8 mouse cellular contexts compared by ENCODE assay signal in the genomic region with DNA sequence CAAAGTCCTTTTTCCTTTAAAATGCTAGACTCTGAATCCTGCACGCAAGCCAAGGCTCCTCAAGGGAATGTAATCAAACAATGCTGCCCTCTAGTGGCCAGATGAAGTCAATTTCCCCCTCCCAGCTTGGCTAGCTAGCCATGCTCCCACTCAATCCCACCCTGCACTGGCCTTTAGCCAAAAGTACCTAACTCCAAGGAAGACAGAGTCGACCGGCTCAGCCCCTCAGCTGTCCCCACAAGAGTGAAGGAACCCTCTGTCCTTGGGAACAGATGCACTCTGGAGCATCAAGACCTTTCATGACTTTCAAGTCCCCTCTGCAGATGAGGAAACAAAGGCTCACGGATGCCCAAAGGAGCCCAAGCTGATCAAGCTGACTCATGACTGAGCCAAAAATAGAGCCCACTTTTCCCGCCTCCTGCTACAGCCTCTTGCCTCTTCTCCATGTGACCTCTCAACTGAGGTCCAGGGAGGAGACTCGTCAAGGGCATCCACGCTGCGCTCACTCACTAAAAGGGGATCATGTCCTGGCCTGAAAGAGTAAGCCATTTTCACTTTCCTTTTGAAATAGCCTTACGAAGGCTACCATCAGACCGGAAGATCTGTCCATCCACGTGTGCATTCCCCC. TPM values are rescaled to one million over a fixed set of nuclear protein-coding genes. Genes with fewer than 3 reads are reported as not detected.
DNase-seq lines count a peak whose midpoint lies in the region; ATAC-seq and TF ChIP-seq lines count a peak whose summit lies in the region.

No protein-coding gene starts in this region.

- H3K27me3 ChIP-seq in heart, adult 2 months (ENCODE audit: control insufficient read depth, insufficient read depth, low read length): no peaks in the 10 kb centered on the region
- H3K27me3 ChIP-seq in kidney, adult 2 months (replicated peaks; ENCODE audit: control insufficient read depth, insufficient read depth, low read length): no peaks in the 10 kb centered on the region
- H3K27me3 ChIP-seq in neural tube, embryonic 15.5 days (replicated peaks): no peaks in the 10 kb centered on the region

- no peaks in the 10 kb centered on the region for H3K79me2 ChIP-seq in heart, adult 2 months (replicated peaks; ENCODE audit: control insufficient read depth, insufficient read depth, low read length)

- TF ChIP-seq CTCF in heart, adult 2 months (IDR thresholded peaks at IDR 0.05): peak; percentile 91
- TF ChIP-seq CTCF in kidney, adult 2 months (conservative IDR thresholded peaks at IDR 0.05; ENCODE audit: insufficient read depth, insufficient read length, low read depth, low read length): peak; percentile 80

- intact Hi-C loops in heart, adult 2 months (cut with DNase I): loop anchor here (2.0 to 5.0 kb wide), 3 partner anchors 50 to 510 kb away; no protein-coding TSS in a partner anchor

- WGBS in heart, adult 2 months: 42% methylated on average over 11 of the region's 11 CpGs
- 56% methylated on average over 11 of the region's 11 CpGs for WGBS in kidney, adult 2 months
- 57% methylated on average over 11 of the region's 11 CpGs for WGBS in neural tube, embryonic 15.5 days

- H3K9me3 ChIP-seq in neural tube, embryonic 15.5 days (replicated peaks): no peaks in the 10 kb centered on the region

- no peak for TF ChIP-seq POLR2A in heart, adult 2 months (IDR thresholded peaks at IDR 0.05; ENCODE audit: insufficient read depth, low read depth, low read length)
- TF ChIP-seq POLR2A in kidney, adult 2 months (IDR thresholded peaks at IDR 0.05; ENCODE audit: low read depth, low read length): no peak

- peak; percentile 78 for ATAC-seq in neural tube, embryonic 15.5 days (ENCODE audit: low FRiP score)

- DNase-seq in CD4-positive, CD25-positive, alpha-beta regulatory T cell, adult 2 months (ENCODE audit: low read depth, low spot score): peak; percentile 73
- peak; percentile 86 for DNase-seq in NIH3T3 (ENCODE audit: low read depth)
- DNase-seq in cerebellum, postnatal 25 days: peak; percentile 76 to 84
- DNase-seq in heart, adult 2 months: peak; percentile 36 to 42
- peak; percentile 65 for DNase-seq in kidney, adult 2 months
- peak; percentile 15 to 44 for DNase-seq in lung, adult 18-20 months
- DNase-seq in yolk sac, embryonic 10.5 days (ENCODE audit: low spot score): peak; percentile 31

- H3K4me3 ChIP-seq in heart, adult 2 months: no peak overlapping the region
- H3K4me3 ChIP-seq in kidney, adult 2 months (ENCODE audit: insufficient read depth, low read depth, low read length): no peak overlapping the region
- H3K4me3 ChIP-seq in neural tube, embryonic 15.5 days (replicated peaks): no peak overlapping the region

- H3K9ac ChIP-seq in heart, adult 2 months (ENCODE audit: low read depth, low read length): no peak overlapping the region
- H3K9ac ChIP-seq in neural tube, embryonic 15.5 days (replicated peaks): no peak overlapping the region

- peaks cover 2% of the 10 kb centered on the region; the same call in 1 of the 2 replicates for H3K4me1 ChIP-seq in heart, adult 2 months (ENCODE audit: control insufficient read depth, insufficient read depth, low read length)
- H3K4me1 ChIP-seq in kidney, adult 2 months (ENCODE audit: control insufficient read depth, insufficient read depth, low read length): peaks cover 14% of the 10 kb centered on the region
- peaks cover 18% of the 10 kb centered on the region for H3K4me1 ChIP-seq in neural tube, embryonic 15.5 days

- no peak for TF ChIP-seq EP300 in heart, adult 2 months (IDR thresholded peaks at IDR 0.05; ENCODE audit: insufficient read depth, low read depth, low read length)

- no peak overlapping the region for H3K27ac ChIP-seq in heart, adult 2 months
- no peak overlapping the region for H3K27ac ChIP-seq in kidney, adult 2 months (ENCODE audit: insufficient read depth, low read depth, low read length)
- H3K27ac ChIP-seq in neural tube, embryonic 15.5 days (replicated peaks): no peak overlapping the region

- H3K4me2 ChIP-seq in neural tube, embryonic 15.5 days: no peak overlapping the region

- no peaks in the 10 kb centered on the region for H3K36me3 ChIP-seq in heart, adult 2 months (ENCODE audit: control insufficient read depth, insufficient read depth, low read length)
- no peaks in the 10 kb centered on the region for H3K36me3 ChIP-seq in kidney, adult 2 months (ENCODE audit: control insufficient read depth, insufficient read depth, low read length)
- peaks cover 21% of the 10 kb centered on the region for H3K36me3 ChIP-seq in neural tube, embryonic 15.5 days

RNA-seq across cellular contexts. Expression of gene Sergef, which starts 32.1 kb away (rescaled TPM):
- total RNA-seq in heart, adult 2 months (2021): 1 to 10 TPM; 2.9 to 5.1 TPM
- 3.6 and 4.9 TPM in 2 replicates for polyA plus RNA-seq in heart, adult 2 months (2012; rRNA removed)
- polyA plus RNA-seq in kidney, adult 2 months (2012; rRNA removed): 16.0 and 16.8 TPM in 2 replicates
- polyA plus RNA-seq in neural tube, embryonic 15.5 days (2015; fragmentation: Nextera tagmentation; extraction: Ambion mirVana): 42.3 and 49.1 TPM in 2 replicates

Comparison
In these comparisons a context has a peak if more than half of its experiments do, and no peak if none do; other contexts are left out.
1. DNase-seq: peak in every context shown above with its lines; median percentile 86 in NIH3T3; 80 in cerebellum, postnatal 25 days; 73 in CD4-positive, CD25-positive, alpha-beta regulatory T cell, adult 2 months; 65 in kidney, adult 2 months; 39 in heart, adult 2 months; 31 in yolk sac, embryonic 10.5 days; 30 in lung, adult 18-20 months.